Mouse (Mus musculus) liver, postnatal 0 days (tissue): ENCODE measurements at regions not wholly inside any gene's neighbourhood (a gene's known extent, or its start where the extent isn't known, plus 50 kb on each side); places are given as distances from the start of the nearest gene placed in this dataset.

Experiments
- ATAC-seq: fragments of 200-750 bp; cut with Nextera tagmentation; 2 replicates; pipeline ENCODE4 v1.8.0; 2017; ENCODE audit warnings: mild to moderate bottlenecking, moderate library complexity
- DNase-seq: peaks from one replicate; pipeline ENCODE4 v3.0.0-alpha.2; 2016
- H3K27ac ChIP-seq: fragments of 300-500 bp; sonication (generic); 2 replicates; pipeline ENCODE4 v1.5.1; 2014; ENCODE audit warnings: antibody characterized with exemption, moderate library complexity, mild to moderate bottlenecking, low read depth
- H3K27me3 ChIP-seq: fragments of 300-500 bp; sonication (generic); 2 replicates; pipeline ENCODE4 v1.6.1; 2014; ENCODE audit warnings: low read length, control low read depth, mixed read lengths; ENCODE audit not compliant: insufficient read depth
- H3K36me3 ChIP-seq: fragments of 300-500 bp; sonication (generic); replicated peaks from 2 replicates; pipeline ENCODE4 v1.6.1; 2014; ENCODE audit warnings: mild to moderate bottlenecking, control low read depth, low read length, moderate library complexity, mixed read lengths; ENCODE audit not compliant: insufficient read depth
- H3K4me1 ChIP-seq: fragments of 300-500 bp; sonication (generic); 2 replicates; pipeline ENCODE4 v1.6.1; 2014; ENCODE audit warnings: antibody characterized with exemption, mild to moderate bottlenecking, control low read depth; ENCODE audit not compliant: insufficient read depth
- H3K4me2 ChIP-seq: fragments of 300-500 bp; sonication (generic); 2 replicates; pipeline ENCODE4 v1.6.1; 2014; ENCODE audit warnings: low read depth, mild to moderate bottlenecking, low read length, moderate library complexity, mixed read lengths
- H3K4me3 ChIP-seq: fragments of 300-500 bp; sonication (generic); 2 replicates; pipeline ENCODE4 v1.5.1; 2014; ENCODE audit warnings: low read depth, low read length
- H3K9ac ChIP-seq: fragments of 300-500 bp; sonication (generic); replicated peaks from 2 replicates; pipeline ENCODE4 v1.6.1; 2014; ENCODE audit warnings: mild to moderate bottlenecking, moderate library complexity
- H3K9me3 ChIP-seq: fragments of 300-500 bp; sonication (generic); 2 replicates; pipeline ENCODE4 v1.6.1; 2016; ENCODE audit warnings: mild to moderate bottlenecking, control low read depth, low read length, mixed read lengths
- CTCF ChIP-seq: sonication (generic); IDR thresholded peaks from 2 replicates; pipeline ENCODE4 v1.5.1; 2016; ENCODE audit warnings: antibody characterized with exemption, low read depth
- EP300 ChIP-seq: IDR thresholded peaks from 2 replicates; pipeline ENCODE4 v1.6.1; 2016; ENCODE audit warnings: antibody characterized with exemption, low read depth, mild to moderate bottlenecking
- WGBS: fragments of 180-500 bp; shearing (Covaris S2); extraction: QIAGEN DNeasy Blood & Tissue Kit; methylation state at CpG from one replicate; pipeline ENCODE4 v1.1.7; 2014; ENCODE audit not compliant: insufficient replicate concordance; 5-methylcytosine and 5-hydroxymethylcytosine counted together

- no peak overlapping the region for H3K4me2 ChIP-seq
- H3K36me3 ChIP-seq, result no peaks in the 10 kb centered on the region
- H3K27ac ChIP-seq, result no peak overlapping the region
- no peak for TF ChIP-seq EP300
- no peak for TF ChIP-seq CTCF
- H3K27me3 ChIP-seq, result no peaks in the 10 kb centered on the region
- H3K4me1 ChIP-seq, result no peaks in the 10 kb centered on the region
- H3K9ac ChIP-seq, result no peak overlapping the region
- H3K9me3 ChIP-seq, result no peaks in the 10 kb centered on the region
- whole genome bisulfite sequencing, result 76% methylated on average over 8 of the region's 8 CpGs
- DNase-seq (no peak), ATAC-seq (no peak)
- H3K4me3 ChIP-seq, result no peak overlapping the region
Measured at GRCm38 (mm10) chr4:100616161-100616915, 137.7 kb downstream of the Ube2u start.

DNA sequence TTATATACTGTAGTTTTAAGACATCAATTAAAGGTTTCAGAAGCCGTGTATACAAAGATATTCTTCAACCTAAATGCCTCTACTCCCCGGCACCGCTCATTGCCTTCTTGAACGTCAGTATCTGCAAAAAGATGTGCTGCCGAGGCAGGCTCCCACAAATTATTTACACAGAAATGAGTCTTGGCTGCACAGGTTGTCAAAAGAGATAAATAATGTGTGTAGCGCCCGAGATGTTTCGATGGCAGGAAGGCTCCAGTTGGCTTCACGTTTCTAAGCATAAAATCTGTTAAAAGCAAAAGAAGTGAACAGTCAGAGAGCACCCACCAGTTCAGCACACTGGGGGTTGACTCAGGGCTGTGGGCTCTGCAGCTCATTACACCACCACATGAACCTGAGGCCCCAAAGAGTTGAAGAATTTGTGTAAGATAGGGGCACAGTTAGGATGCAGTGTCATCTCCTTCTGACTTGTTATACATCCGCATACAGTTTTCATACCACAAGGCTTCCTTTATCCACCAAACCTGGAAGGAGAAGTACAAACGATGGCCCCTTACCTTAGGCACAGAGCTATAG is 138.4 kb downstream of the Ube2u start:
- H3K27me3 ChIP-seq, result no peaks in the 10 kb centered on the region
- DNase-seq (no peak), ATAC-seq (no peak)
- WGBS, result 77% methylated on average over 11 of the region's 11 CpGs
- no peak overlapping the region for H3K4me2 ChIP-seq
- no peak for TF ChIP-seq EP300
- TF ChIP-seq CTCF, result no peak
- H3K36me3 ChIP-seq, result no peaks in the 10 kb centered on the region
- no peak overlapping the region for H3K4me3 ChIP-seq
- H3K9ac ChIP-seq, result no peak overlapping the region
- no peak overlapping the region for H3K27ac ChIP-seq
- no peaks in the 10 kb centered on the region for H3K9me3 ChIP-seq
- H3K4me1 ChIP-seq, result no peaks in the 10 kb centered on the region

DNA sequence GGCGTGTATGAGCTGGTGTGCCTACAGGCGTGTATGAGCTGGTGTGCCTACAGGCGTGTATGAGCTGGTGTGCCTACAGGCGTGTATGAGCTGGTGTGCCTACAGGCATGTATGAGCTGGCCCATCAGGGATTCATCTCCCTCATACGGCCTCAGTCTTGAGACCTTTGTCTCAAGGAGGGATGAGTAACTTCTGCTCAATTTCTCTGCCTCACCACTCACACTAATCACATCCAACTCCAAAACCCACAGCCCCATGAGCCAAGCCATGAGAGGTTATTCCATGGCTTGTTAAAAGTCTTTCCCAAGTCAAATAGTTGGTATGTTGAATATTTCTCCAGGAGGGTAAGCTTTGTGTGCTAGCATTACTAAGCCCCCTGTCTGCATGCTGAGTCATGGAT is 146.0 kb downstream of the Ube2u start:
- WGBS, result 88% methylated on average over 3 of the region's 5 CpGs
- no peak for ATAC-seq
- no peaks in the 10 kb centered on the region for H3K36me3 ChIP-seq
- H3K4me1 ChIP-seq, result no peaks in the 10 kb centered on the region
- DNase-seq, result no peak
- H3K9ac ChIP-seq, result no peak overlapping the region
- no peaks in the 10 kb centered on the region for H3K27me3 ChIP-seq
- no peak overlapping the region for H3K4me3 ChIP-seq
- TF ChIP-seq EP300 (no peak), CTCF (no peak)
- no peak overlapping the region for H3K4me2 ChIP-seq
- H3K9me3 ChIP-seq, result no peaks in the 10 kb centered on the region
- H3K27ac ChIP-seq, result no peak overlapping the region

- Histone ChIP-seq H3K9me3 (no peaks in the 10 kb centered on the region), H3K27me3 (no peaks in the 10 kb centered on the region), H3K4me1 (no peaks in the 10 kb centered on the region), H3K9ac (no peak overlapping the region), H3K27ac (no peak overlapping the region), H3K4me3 (no peak overlapping the region), H3K36me3 (no peaks in the 10 kb centered on the region), H3K4me2 (no peak overlapping the region)
- no peak for TF ChIP-seq EP300
- no peak for TF ChIP-seq CTCF
- 75% methylated on average over 4 of the region's 4 CpGs for WGBS
- ATAC-seq, result no peak
- no peak for DNase-seq
Measured at GRCm38 (mm10) chr4:100626551-100626950, 147.9 kb downstream of the Ube2u start.

DNA sequence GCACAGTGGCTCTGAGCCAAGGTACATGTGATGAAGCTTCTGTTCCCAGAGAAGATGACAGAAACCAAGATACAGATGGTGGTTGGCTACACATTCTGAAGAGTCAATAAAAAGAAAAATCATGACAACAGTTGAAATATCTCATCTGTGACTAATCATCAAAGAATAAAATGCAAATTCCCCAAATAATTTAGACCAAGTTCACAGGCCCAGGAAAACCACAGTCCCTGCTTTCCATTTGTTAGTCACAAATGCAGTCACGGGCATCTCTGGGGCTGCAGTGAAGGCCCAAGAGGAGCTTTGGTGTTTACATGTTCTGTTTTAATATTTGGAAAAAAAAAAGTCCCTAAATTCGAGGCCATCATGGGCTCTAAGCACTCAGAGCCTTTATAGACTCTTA is 142.1 kb upstream of the Cachd1 start:
- WGBS, result 46% methylated on average over 2 of the region's 2 CpGs
- ATAC-seq, result no peak

DNA sequence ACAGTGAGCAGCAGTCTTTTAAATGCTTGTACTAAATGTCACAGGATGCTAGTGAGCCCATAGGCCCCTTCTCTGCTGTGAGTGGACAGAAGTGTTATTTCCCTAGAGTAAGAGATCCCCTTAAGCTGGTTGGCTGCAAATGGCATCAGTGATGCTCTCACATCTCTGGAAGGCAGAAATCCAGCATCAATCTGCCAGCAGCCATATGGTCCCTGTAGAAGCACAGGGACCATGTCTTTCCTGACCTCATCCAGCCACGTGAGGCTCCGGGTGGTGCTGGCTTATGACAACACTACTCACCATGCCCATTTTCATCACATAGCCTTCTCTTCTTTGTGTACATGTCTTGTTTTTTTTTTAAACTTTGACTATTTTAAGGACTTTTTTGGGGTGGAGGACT is 138.9 kb upstream of the Cachd1 start:
- WGBS, result 79% methylated on average over 2 of the region's 2 CpGs

More for the DNA sequence above, 142.1 kb upstream of the Cachd1 start:
- H3K9ac ChIP-seq, result no peak overlapping the region
- H3K4me3 ChIP-seq, result no peak overlapping the region
- H3K4me2 ChIP-seq, result no peak overlapping the region
- no peak for DNase-seq
- no peaks in the 10 kb centered on the region for H3K9me3 ChIP-seq
- H3K4me1 ChIP-seq, result no peaks in the 10 kb centered on the region
- TF ChIP-seq CTCF (no peak), EP300 (no peak)
- no peaks in the 10 kb centered on the region for H3K27me3 ChIP-seq
- no peaks in the 10 kb centered on the region for H3K36me3 ChIP-seq
- no peak overlapping the region for H3K27ac ChIP-seq

More for the DNA sequence above, 138.9 kb upstream of the Cachd1 start:
- H3K9me3 ChIP-seq, result no peaks in the 10 kb centered on the region
- no peak for TF ChIP-seq CTCF
- no peak for TF ChIP-seq EP300
- ATAC-seq (no peak), DNase-seq (no peak)
- H3K4me3 ChIP-seq, result no peak overlapping the region
- no peak overlapping the region for H3K4me2 ChIP-seq
- H3K4me1 ChIP-seq, result no peaks in the 10 kb centered on the region
- H3K36me3 ChIP-seq, result no peaks in the 10 kb centered on the region
- H3K27ac ChIP-seq, result no peak overlapping the region
- H3K9ac ChIP-seq, result no peak overlapping the region
- H3K27me3 ChIP-seq, result no peaks in the 10 kb centered on the region
